Mouse (Mus musculus) urinary bladder, adult 18-20 months (tissue): Measurements from ENCODE around the gene Tbl3.
A peak's percentile ranks its signal among the peaks of the same experiment; 100 is the strongest.

ENCODE experiments used
- DNase-seq, 2 experiments: peaks; one replicate each; pipeline ENCODE4 v3.0.0; 2022; ENCODE audit warnings: low spot score in 2 of 2, mixed read lengths in 2 of 2

The Tbl3 gene

DNA sequence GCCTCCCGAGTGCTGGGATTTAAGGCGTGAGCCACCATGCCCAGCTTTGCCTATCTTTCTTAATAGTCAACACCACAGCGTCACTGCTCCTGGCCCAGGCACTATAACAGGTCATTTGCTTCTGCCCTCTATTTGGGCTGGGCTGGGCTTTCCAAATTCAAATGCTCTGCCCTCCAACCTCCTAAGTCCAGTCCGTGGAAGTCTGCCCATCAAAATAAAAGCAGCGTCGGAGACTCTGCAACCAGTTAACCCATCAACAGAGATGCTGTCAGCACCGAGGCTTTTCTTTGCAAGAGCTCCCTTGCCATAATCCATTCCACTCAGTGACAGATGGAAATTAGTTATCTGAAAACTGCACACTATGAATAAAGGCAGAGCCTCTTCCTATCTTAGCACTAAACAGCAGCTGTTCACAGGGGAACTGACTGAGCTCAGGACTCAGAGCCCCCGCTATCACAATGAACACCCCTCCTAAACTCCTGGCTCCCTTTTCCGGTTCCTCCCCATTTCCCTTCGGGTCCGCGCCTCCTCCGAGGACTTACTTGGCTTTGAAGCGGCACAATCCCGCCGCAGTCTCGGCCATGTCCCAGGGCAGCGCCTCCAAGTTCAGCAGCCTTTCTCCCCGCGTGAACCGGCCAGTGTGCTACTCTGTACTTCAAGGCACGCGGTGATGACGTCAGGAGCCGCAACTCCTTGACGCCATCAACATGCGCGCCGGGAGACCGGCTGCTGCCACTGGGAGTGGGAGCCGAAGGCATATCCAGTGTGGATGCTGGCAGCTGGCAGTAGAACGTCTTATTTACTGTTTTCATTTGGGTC, at the start of gene Tbl3:
TSS of gene Tbl3 (minus strand) at position 679 of the 819 bp plus-strand sequence.
- peak; percentile 84 to 89 for DNase-seq

DNA sequence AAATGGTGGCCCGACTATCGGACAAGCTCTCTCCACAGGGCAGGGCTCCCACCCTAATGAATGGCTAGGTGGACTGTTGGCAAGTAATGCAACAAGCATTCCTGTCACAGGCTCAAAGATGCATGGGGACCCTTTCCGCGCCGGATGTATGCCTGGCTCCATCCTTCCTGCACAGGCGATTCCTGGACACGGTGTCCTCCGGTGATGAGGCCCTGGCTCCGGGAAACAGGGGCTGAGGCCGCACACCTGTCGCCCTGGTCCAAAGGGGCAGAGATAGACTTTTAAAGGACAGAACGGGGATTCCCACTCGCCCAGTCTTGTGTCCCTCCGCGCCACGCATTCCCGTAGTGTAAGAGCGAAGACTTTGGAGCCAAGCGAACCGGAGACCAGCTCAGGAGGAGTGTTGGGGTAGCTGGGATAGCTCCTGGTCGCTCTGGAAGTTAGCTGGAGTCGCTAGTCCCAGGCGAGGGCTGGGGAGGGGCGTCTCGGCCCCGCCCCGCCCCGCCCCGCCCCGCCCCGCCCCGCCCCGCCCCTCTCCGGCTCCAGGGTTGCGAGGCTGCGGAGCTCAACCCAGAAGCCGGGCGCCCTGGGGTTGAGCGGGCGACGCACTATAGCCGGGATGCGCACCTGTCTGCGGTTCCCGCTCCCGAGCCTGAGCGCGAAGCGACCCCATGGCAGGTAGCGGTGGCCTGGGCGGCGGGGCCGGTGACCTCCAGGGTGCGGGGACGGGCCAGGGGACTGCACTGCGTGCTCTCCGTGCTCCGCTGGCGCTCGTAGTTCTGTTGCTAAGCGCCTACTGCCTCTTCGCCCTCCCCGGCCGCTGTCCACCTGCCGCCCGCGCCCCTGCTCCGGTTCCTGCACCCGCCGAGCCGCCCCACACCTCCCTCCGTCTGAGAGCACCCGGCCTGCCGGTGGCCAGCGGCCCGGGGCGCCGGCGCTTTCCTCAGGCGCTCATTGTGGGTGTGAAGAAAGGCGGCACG, 45.2 kb upstream of the Tbl3 start, which contains the start of gene Hs3st6:
TSS of gene Hs3st6 (plus strand) at position 574 of the 980 bp plus-strand sequence.
- peak in 1 of 2 experiments; percentile 45 for DNase-seq

DNA sequence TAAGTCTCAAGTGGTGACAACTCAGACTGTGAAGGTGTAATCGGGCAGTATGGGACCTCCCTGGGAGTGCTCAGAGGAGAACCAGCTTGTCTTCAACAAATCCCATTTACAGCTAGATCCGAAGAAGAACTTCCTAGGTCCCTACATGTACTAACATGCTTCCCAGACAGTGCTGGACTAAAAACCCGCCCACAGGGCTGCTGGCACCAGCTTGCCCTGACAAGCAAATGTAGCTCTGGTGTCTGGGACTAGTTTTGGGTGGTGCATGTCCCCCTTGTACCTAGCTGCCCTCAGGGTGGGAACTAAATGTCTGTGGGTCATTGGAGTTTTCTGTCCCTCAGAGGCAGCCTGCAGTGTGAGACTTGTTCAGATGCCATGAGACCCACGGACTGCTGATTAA, 44.1 kb upstream of the Tbl3 start:
- no peak for DNase-seq

DNA sequence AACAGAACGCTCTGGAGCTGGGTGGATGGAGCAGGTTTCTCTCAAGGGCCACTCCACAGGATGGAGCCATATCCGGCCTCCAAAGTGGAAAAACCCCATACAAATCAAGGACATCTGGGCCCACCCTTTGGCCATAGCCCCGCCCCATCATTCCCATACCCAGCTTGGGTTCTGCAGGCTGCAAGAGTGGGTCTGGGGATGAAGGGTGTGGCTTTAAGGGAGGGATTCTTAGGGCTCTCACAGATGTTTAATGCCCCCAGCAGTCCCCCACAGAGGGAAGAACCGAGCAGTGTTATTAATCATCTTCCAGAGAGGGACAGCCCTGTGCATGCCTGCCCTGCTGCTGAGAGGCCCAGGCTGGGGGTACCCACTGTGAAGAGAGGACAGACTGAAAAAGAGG, 39.5 kb upstream of the Tbl3 start:
- DNase-seq: no peak

DNA sequence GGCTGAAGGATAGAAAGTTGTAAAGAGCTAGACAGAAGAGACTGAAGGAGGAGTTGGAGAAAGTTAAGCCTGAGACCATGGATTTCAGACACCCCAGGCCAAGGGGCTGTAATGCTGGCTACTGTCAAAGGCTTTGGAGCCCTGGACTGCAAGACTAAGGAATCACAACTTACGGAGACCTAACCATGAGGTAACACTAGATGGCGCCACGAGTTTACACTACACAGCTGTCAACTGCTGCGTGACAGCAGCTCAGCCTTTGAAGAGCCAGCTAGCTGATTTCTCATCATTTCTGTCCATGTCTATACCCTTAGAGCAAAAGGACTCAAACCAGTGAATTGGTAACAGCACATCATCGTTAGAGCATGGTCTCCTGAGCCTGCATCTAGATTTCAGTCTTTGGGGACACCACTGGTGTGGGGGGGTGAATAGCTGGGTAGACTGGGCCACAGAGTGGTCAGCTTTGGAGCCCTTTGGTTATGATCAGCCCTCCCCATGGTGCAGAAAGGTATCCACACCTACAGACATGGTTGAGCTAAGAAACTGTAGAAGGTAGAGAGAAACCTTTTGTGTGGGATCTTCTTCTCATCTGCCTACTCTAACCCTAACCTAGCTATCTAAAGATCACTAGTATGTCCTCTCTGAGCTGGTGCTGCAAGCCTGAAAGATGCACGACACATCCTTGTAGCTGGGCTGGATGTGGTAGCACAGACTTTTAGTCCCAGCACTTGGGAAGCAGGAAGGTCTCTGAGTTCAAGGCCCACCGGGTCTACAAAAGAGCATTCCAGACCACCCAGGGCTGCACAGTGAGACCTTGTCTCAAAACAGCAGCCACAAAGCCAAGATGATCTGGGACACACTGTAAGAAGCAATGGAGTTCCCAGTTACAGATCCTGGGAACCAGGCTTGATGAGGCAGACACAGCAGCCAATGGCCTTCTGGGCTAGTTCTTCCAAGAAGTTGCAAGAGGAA, 38.4 kb upstream of the Tbl3 start:
- DNase-seq: peak; percentile 70

DNA sequence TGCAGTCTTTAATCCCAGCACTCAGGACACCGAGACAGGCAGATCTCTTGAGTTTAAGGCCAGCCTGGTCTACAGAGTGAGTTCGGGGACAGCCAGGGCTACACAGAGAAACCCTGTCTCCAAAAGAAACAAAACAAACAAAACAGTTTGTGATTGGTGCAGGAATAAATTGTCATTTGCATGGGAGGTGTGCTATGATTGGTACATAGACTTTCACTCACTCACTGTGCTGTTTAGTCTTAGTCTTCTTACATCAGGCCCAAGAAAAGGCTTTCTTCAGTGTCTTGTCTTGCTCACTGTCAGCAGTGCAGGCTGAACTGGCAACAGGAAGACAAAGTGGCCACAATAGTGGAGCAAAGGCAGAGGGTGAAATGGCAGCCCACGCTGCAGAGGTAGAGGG, 36.9 kb upstream of the Tbl3 start:
- DNase-seq: no peak

DNA sequence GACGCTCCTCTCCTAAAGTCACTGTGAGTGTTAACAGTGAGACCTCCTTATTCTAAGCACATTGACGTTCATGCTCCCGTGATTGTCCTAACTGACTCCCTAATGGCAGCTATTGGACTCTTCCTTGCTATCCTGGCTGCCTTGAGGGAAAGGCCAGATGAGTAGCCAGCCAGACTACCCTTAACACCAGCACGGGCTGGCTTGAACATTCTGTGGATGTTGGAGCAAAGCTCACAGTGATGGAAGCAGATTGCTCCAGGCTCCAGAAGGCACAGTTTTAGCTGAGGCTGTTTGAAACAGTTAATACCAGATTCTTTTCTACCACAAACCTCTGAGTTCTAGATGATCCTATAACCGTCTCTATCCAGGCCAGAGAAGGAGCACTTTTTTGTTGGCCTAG, 36.4 kb upstream of the Tbl3 start:
- DNase-seq: no peak

DNA sequence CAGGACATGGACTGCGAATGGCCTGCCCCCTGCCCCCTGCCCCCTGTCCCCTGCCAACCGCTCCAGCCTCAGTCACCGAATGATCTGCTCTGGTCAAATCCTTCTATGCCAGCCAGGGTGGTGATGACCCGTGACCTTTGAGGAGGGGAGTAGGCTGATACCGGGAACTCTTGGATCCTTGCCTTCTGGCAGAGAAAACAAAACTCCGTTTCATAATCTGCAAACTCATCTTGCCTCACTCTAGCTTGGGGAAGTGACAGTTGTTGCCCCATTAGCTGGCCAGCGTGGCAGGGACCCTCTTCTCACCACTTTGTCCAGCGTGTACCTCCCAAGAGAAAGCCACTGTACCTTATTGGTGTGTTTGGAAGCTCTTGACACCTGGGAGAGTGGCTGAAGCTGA, 34.8 kb upstream of the Tbl3 start:
- DNase-seq: no peak

DNA sequence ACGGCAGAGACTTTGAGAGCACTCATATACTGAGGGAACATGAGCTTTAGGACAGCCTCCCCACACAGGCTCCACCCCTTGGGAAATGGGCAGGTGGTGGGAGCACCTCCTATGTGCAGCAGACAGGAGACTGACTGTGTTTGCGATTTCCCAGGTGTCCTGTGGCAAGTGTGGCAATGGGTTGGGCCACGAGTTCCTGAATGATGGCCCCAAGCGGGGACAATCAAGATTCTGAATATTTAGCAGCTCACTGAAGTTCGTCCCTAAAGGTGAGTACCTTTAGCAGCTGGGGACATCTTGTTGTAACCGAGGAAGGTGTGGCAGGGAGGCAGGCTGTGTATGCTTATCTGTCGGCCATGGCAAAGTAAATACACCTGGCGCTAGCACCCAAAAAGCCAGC, 32.5 kb upstream of the Tbl3 start:
- DNase-seq: no peak

DNA sequence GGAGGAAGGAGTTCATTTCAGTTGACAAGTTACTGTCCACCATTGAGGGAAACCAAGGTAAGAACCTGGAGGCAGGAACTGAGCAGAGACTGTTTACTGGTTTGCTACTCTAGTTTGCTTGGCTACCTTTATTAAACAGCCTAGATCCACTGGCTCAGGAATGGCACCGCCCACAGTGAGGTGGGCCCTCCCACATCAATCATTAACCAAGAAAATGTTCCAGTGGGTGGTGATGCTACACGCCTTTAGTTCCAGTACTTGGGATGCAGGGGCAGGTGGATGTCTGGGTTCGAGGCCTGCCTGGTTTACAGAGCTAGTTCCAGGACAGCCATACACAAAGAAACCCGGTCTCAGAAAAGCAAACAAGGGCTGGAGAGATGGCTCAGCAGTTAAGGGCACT, 30.8 kb upstream of the Tbl3 start:
- no peak for DNase-seq

DNA sequence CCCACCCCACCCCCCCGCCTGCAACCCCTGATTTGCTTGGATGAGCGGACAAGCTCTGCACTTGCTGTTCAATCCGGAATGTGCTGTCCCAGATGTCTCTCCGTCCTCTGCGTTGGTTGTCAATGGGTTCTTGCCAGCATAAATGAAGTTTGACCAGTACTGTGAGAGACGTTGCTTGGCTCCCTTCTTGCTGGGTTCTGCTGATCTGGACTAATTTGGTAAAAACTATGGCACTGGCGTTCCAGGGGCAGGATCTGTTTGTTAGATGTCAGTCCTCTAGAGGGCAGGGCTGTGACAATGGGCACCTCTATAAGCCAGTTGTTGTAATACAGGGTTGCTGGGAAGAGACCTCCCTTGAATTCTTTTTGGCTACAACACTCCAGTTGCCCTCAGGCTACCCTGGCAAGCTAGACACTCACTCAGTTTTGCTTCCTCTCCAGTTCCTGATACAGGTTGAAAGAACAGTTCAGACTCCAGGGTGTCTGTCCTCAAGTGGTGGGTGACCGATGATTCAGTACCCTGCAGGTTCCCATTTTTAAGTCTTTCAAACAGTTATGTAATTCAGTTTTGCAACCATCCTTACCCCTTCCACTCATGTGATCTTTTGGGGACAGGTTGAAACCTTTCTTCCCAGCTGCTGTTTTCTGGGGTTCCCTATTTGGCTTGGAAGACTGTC, 29.8 kb upstream of the Tbl3 start:
- DNase-seq: no peak

DNA sequence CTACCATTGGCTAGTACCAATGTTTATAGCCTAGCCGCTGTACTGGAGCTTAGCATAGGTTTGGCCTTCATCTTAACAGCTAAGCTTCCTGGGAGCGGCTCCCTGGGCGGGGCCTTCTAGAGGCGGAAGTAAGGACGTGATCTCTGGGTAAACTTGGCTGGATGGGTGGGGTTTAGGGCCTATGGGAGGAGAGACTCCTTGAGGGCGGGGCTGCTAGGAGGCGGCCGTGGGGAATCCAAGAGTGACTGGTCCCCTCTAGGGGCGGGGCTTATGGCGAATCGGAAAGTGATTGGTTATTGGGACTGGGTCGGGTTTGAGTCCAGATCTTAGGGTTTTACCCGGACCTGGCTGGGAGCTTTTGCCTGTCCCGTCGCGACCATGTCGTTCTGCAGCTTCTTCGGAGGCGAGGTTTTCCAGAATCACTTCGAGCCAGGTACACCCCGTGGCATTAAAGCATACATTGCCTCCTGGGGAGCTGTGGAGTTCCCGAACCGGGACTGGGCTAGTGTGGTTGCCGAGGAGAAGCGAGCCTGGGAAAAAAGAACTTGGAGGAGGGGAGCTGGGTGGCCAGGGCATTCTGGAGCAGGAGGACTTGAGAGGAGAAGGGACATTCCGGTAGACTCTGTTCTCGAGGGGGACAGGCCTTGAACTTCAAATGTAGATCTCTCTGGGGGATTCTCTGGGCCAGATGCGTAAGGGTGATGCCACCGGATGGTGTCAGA, 29.0 kb upstream of the Tbl3 start, which contains the start of gene Msrb1:
TSS of gene Msrb1 (plus strand) at position 313 of the 722 bp plus-strand sequence.
- DNase-seq: peak; percentile 89 to 98

DNA sequence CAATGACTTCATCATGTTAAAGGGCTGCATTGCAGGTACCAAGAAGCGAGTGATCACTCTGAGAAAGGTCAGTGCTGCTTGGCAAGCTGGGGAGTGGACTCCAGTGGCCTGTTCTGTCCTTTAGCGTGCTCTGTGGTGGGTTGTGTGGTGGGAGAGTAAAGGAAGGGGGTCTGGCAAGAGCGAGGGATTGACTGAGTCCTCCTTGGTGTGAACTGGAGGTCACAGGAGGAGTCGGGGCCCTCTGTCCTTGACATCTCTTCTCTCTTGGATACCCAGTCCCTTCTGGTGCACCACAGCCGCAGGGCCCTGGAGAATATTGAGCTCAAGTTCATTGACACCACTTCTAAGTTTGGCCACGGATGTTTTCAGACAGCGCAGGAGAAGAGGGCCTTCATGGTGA, 28.0 kb upstream of the Tbl3 start:
- DNase-seq: no peak

DNA sequence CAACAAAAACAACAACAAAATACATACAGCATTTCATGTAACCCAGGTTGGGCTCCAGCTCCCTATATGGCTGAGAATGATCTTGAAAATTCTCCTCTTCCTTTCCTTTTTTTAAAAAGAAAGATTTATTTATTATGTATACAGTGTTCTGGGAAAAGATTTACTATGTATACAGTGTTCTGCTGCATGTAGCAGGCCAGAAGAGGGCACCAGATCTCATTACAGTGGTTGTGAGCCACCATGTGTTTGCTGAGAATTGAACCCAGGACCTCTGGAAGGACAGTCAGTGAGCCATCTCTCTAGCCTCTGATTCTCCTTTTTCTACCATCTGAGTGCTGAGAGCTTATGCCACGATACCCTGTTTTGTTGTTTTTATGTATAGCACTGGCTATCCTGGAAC, 27.1 kb upstream of the Tbl3 start:
- DNase-seq: no peak

DNA sequence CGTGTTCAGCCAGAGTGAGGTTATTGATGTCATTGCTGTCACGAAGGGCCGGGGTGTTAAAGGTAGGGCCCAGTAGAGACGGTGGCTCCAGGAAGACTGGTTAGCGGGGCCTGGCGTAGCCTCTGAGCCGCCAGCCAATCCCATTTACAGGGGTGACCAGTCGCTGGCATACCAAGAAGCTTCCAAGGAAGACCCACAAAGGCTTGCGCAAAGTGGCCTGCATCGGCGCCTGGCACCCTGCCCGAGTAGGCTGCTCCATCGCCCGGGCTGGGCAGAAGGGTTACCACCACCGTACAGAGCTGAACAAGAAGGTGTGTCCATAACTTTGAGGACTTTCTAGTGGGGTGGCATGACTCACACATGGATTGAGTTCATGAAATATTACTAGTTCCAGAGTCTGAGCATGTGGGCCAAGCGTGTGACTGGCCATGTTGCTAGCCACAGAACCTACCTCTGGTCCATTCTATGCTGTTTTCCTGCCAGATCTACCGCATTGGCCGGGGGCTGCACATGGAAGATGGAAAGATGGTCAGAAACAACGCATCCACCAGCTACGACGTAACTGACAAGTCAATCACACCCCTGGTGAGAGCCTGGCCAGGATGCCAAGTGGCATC, 26.1 kb upstream of the Tbl3 start:
- DNase-seq: no peak

DNA sequence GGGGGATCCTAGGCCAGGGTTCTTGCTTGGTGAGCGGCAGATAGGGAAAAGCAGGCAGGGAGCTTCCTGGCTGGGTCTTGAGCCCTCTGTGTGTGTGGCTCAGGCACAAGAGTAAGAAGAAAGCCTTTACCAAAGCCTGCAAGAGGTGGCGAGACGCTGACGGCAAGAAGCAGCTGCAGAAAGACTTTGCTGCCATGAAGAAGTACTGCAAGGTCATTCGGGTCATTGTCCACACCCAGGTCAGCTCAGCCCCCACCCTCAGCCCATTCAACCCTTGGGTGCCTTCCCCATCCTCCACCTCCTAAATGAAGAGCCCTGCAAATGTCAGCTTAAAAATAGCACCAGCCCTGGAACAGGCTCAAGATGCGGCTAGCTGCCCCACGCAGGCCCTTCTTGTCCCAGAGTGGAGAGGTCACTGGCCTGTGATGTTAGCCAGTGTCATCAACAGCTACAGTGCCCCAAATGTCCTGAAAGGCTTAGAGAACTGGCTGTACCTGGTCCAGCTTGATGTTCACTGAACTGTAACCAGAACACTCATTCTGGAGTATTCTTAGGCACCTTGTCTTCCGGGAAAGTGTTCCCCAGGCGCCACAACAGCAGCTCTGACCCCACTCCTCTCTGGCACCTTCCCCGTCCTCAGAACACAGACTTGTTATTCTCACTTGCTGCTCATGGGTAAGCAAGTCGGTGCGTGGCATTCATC, 24.9 kb upstream of the Tbl3 start:
- no peak for DNase-seq

DNA sequence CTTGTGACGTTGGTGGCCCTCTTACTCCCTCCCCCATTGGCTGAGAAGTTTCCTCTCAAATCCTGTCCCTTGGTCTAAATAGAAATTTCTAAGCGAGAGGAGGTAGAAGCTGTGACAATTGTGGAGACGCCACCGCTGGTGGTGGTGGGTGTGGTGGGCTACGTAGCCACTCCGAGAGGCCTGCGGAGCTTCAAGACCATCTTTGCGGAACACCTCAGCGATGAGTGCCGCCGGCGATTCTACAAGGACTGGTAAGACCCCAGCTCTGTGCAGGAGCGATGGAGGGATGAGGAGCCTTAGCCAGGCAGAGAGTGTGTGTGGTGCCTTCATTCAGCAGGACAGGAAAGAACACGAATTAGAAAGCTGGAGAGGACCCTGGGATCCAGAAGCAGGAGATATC, 23.3 kb upstream of the Tbl3 start:
- no peak for DNase-seq

DNA sequence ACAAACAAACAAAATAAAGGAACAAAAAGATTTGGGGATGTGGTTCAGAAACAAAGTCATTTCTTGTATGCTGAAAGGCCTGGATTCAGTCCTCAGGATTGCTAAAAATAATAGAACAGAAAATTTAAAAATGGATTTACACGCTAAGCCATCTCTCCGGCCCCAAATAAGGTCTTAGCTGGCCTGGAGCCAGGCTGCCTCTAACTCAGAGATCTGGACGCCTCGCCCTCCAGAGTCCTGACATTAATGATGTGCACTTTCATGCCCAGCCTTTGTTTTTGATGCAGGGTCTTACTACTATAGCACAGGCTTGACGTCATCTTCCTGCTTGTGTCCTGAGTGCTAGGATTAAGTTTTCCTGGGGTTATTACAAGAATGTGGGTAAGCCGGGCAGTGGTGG, 21.6 kb upstream of the Tbl3 start:
- DNase-seq: no peak

DNA sequence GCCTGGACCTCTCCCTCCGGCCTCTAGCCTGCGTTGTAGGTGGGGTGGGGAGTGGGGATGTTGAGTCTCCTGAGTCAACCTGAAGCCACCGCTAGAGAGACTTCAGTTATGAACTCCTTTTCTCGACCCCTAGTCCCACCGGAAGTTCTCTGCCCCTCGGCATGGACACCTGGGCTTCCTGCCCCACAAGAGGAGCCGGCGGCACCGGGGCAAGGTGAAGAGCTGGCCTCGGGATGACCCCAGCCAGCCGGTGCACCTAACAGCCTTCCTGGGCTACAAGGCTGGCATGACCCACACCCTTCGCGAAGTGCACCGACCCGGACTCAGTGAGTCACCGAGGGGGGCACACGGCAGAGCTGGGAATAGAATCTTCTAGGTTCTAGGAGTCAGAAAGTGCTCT, 20.7 kb upstream of the Tbl3 start:
- DNase-seq: no peak
